ENCODE assay signal across 7 mouse cellular contexts in the genomic region with DNA sequence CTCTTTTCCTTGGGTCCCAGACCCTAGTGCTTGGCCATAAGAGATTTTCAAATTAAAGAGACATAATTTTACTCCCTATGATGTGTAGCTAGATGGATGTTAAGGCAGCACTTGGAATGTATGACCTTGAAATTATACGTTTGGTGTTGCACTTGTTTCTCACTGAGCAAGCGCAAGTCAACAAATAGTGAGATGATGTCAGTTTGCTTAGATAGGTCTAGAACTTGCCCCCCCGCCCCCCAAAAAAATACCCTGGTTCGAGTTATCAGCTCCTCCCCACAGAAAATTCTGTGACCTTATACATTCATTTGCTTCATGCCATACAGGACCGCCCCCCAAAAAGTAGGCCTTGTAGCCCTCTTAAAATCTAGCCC. TPM values are rescaled to one million over a fixed set of nuclear protein-coding genes. Genes with fewer than 3 reads are reported as not detected.
DNase-seq lines count a peak whose midpoint lies in the region; ATAC-seq lines count a peak whose summit lies in the region.

No protein-coding gene starts in this region.

- no peaks in the 10 kb centered on the region for H3K27me3 ChIP-seq in lung, embryonic 15.5 days
- H3K27me3 ChIP-seq in forebrain, embryonic 14.5 days (replicated peaks; ENCODE audit: control insufficient read depth, insufficient read depth, low read length) = no peaks in the 10 kb centered on the region
- H3K27me3 ChIP-seq in limb, embryonic 13.5 days = no peaks in the 10 kb centered on the region
- no peaks in the 10 kb centered on the region for H3K27me3 ChIP-seq in stomach, embryonic 14.5 days (ENCODE audit: control insufficient read depth, insufficient read depth, low read length)

- H3K9me3 ChIP-seq in lung, embryonic 15.5 days = no peaks in the 10 kb centered on the region
- H3K9me3 ChIP-seq in forebrain, embryonic 14.5 days (replicated peaks; ENCODE audit: control insufficient read depth, low read length) = no peaks in the 10 kb centered on the region
- no peaks in the 10 kb centered on the region for H3K9me3 ChIP-seq in limb, embryonic 13.5 days
- no peaks in the 10 kb centered on the region for H3K9me3 ChIP-seq in stomach, embryonic 14.5 days (ENCODE audit: control insufficient read depth, low read depth, low read length)

- WGBS in lung, embryonic 15.5 days = 55% methylated on average over 5 of the region's 5 CpGs
- 59% methylated on average over 5 of the region's 5 CpGs for WGBS in forebrain, embryonic 14.5 days
- WGBS in limb, embryonic 13.5 days = 60% methylated on average over 5 of the region's 5 CpGs
- WGBS in stomach, embryonic 14.5 days = 55% methylated on average over 5 of the region's 5 CpGs

- H3K4me3 ChIP-seq in lung, embryonic 15.5 days = peak overlapping the region; percentile 57
- H3K4me3 ChIP-seq in forebrain, embryonic 14.5 days (ENCODE audit: low read depth, low read length) = peak overlapping the region; percentile 46
- H3K4me3 ChIP-seq in limb, embryonic 13.5 days = peak overlapping the region; percentile 63
- 0 out of 2 replicates have a peak overlapping the region, but pooled peaks have one; percentile 62 for H3K4me3 ChIP-seq in stomach, embryonic 14.5 days (ENCODE audit: low read depth, low read length)

- H3K36me3 ChIP-seq in lung, embryonic 15.5 days = peaks cover 17% of the 10 kb centered on the region
- H3K36me3 ChIP-seq in forebrain, embryonic 14.5 days (ENCODE audit: control insufficient read depth, insufficient read depth, low read length) = peaks cover 34% of the 10 kb centered on the region; the same call in 1 of the 2 replicates
- H3K36me3 ChIP-seq in limb, embryonic 13.5 days = peaks cover 50% of the 10 kb centered on the region
- H3K36me3 ChIP-seq in stomach, embryonic 14.5 days (ENCODE audit: control insufficient read depth, insufficient read depth, low read length) = peaks cover 5% of the 10 kb centered on the region; the same call in 1 of the 2 replicates

- no peak overlapping the region for H3K27ac ChIP-seq in lung, embryonic 15.5 days
- H3K27ac ChIP-seq in forebrain, embryonic 14.5 days (ENCODE audit: low read depth, low read length) = no peak overlapping the region
- H3K27ac ChIP-seq in limb, embryonic 13.5 days = no peak overlapping the region
- no peak overlapping the region; the same call in 1 of the 2 replicates for H3K27ac ChIP-seq in stomach, embryonic 14.5 days (ENCODE audit: low read length)

- no peak for ATAC-seq in lung, embryonic 15.5 days (ENCODE audit: borderline replicate concordance, extremely low read depth, low FRiP score, low TSS enrichment)
- ATAC-seq in forebrain, embryonic 14.5 days = no peak
- ATAC-seq in limb, embryonic 13.5 days (ENCODE audit: low FRiP score, low read depth) = no peak
- no peak for ATAC-seq in stomach, embryonic 14.5 days (ENCODE audit: insufficient number of reproducible peaks, insufficient read depth, low FRiP score, low read depth)

- H3K4me2 ChIP-seq in lung, embryonic 15.5 days = peak overlapping the region; percentile 90
- H3K4me2 ChIP-seq in forebrain, embryonic 14.5 days (ENCODE audit: low read length) = peak overlapping the region; percentile 86
- H3K4me2 ChIP-seq in limb, embryonic 13.5 days (replicated peaks) = peak overlapping the region; percentile 97
- H3K4me2 ChIP-seq in stomach, embryonic 14.5 days (replicated peaks; ENCODE audit: low read depth, low read length) = peak overlapping the region; percentile 94

- no peak overlapping the region for H3K9ac ChIP-seq in lung, embryonic 15.5 days
- H3K9ac ChIP-seq in forebrain, embryonic 14.5 days (ENCODE audit: low read length) = no peak overlapping the region; the same call in 1 of the 2 replicates
- no peak overlapping the region for H3K9ac ChIP-seq in limb, embryonic 13.5 days
- no peak overlapping the region for H3K9ac ChIP-seq in stomach, embryonic 14.5 days (replicated peaks; ENCODE audit: low read depth, low read length)

- peaks cover 67% of the 10 kb centered on the region for H3K4me1 ChIP-seq in lung, embryonic 15.5 days
- peaks cover 9% of the 10 kb centered on the region for H3K4me1 ChIP-seq in forebrain, embryonic 14.5 days (ENCODE audit: control insufficient read depth, insufficient read depth, low read length)
- peaks cover 40% of the 10 kb centered on the region for H3K4me1 ChIP-seq in limb, embryonic 13.5 days
- H3K4me1 ChIP-seq in stomach, embryonic 14.5 days (ENCODE audit: control insufficient read depth, insufficient read depth, low read length) = peaks cover 22% of the 10 kb centered on the region

- DNase-seq in lung, adult 18-20 months = no peak
- DNase-seq in forebrain, embryonic 14.5 days (ENCODE audit: low spot score) = no peak
- no peak for DNase-seq in urinary bladder, postnatal 25 days (ENCODE audit: low spot score)
- DNase-seq in cerebellum, postnatal 4 days (ENCODE audit: low spot score in 2 of 2) = no peak

RNA-seq across cellular contexts. Expression of gene Cdc6, which starts 0.6 kb away (rescaled TPM):
- polyA plus RNA-seq in lung, embryonic 15.5 days (2015; fragmentation: Nextera tagmentation; extraction: Ambion mirVana) = 41.3 and 42.5 TPM in 2 replicates
- polyA plus RNA-seq in forebrain, embryonic 14.5 days (2014; fragmentation: Nextera tagmentation; extraction: Ambion mirVana) = 14.1 and 16.4 TPM in 2 replicates
- 31.4 and 32.3 TPM in 2 replicates for polyA plus RNA-seq in limb, embryonic 13.5 days (2015; fragmentation: Nextera tagmentation; extraction: Ambion mirVana)
- polyA plus RNA-seq in stomach, embryonic 14.5 days (2014; fragmentation: Nextera tagmentation; extraction: Ambion mirVana) = 31.4 and 32.6 TPM in 2 replicates

RNA-seq across cellular contexts. Expression of gene Rara, which starts 20.6 kb away (rescaled TPM):
- polyA plus RNA-seq in lung, embryonic 15.5 days (2015; fragmentation: Nextera tagmentation; extraction: Ambion mirVana) = 36.5 and 38.4 TPM in 2 replicates
- 8.2 and 9.8 TPM in 2 replicates for polyA plus RNA-seq in forebrain, embryonic 14.5 days (2014; fragmentation: Nextera tagmentation; extraction: Ambion mirVana)
- polyA plus RNA-seq in limb, embryonic 13.5 days (2015; fragmentation: Nextera tagmentation; extraction: Ambion mirVana) = 46.5 and 49.8 TPM in 2 replicates
- polyA plus RNA-seq in stomach, embryonic 14.5 days (2014; fragmentation: Nextera tagmentation; extraction: Ambion mirVana) = 54.0 and 56.8 TPM in 2 replicates

RNA-seq across cellular contexts. Expression of gene Wipf2, which starts 43.6 kb away (rescaled TPM):
- polyA plus RNA-seq in lung, embryonic 15.5 days (2015; fragmentation: Nextera tagmentation; extraction: Ambion mirVana) = 3.7 and 4.1 TPM in 2 replicates
- polyA plus RNA-seq in forebrain, embryonic 14.5 days (2014; fragmentation: Nextera tagmentation; extraction: Ambion mirVana) = 3.3 and 3.7 TPM in 2 replicates
- 4.9 and 5.4 TPM in 2 replicates for polyA plus RNA-seq in limb, embryonic 13.5 days (2015; fragmentation: Nextera tagmentation; extraction: Ambion mirVana)
- polyA plus RNA-seq in stomach, embryonic 14.5 days (2014; fragmentation: Nextera tagmentation; extraction: Ambion mirVana) = 6.8 and 7.1 TPM in 2 replicates
